Mouse (Mus musculus) cortical plate, adult 2 months (tissue): ENCODE measurements at regions not wholly inside any gene's neighbourhood (a gene's known extent, or its start where the extent isn't known, plus 50 kb on each side); places are given as distances from the start of the nearest gene placed in this dataset.

Experiments
- H3K27ac ChIP-seq: fragments of 200-500 bp; 2 replicates; pipeline ENCODE4 v1.5.1; 2012; ENCODE audit warnings: low read length, control low read depth, inconsistent platforms; ENCODE audit not compliant: insufficient read depth
- H3K4me1 ChIP-seq: fragments of 200-500 bp; 2 replicates; pipeline ENCODE4 v1.6.1; 2011; ENCODE audit warnings: low read length; ENCODE audit not compliant: control insufficient read depth, insufficient read depth
- H3K4me3 ChIP-seq: fragments of 200-500 bp; 2 replicates; pipeline ENCODE4 v1.5.1; 2011; ENCODE audit warnings: mild to moderate bottlenecking, low read length, control low read depth; ENCODE audit not compliant: insufficient read depth
- CTCF ChIP-seq: fragments of 200-500 bp; IDR thresholded peaks from 2 replicates; pipeline ENCODE4 v1.5.1; 2011; ENCODE audit warnings: mild to moderate bottlenecking, control low read depth, low read length; ENCODE audit not compliant: insufficient read depth; ENCODE audit errors: extremely low read depth
- POLR2A ChIP-seq: fragments of 200-500 bp; IDR thresholded peaks from 2 replicates; pipeline ENCODE4 v1.6.1; 2011; ENCODE audit warnings: mild to moderate bottlenecking, low read length, control low read depth; ENCODE audit not compliant: insufficient read depth; ENCODE audit errors: extremely low read depth

- no peaks in the 10 kb centered on the region for H3K4me1 ChIP-seq
- no peak for TF ChIP-seq POLR2A
- no peak for TF ChIP-seq CTCF
- no peak overlapping the region for H3K27ac ChIP-seq
- H3K4me3 ChIP-seq: no peak overlapping the region
These were observed 1248.4 kb downstream of the Hace1 start for GRCm38 (mm10) chr10:46826012-46826411.

GRCm38 (mm10) chr10:46826639-46827038, 1249.0 kb downstream of the Hace1 start:
- H3K4me3 ChIP-seq: no peak overlapping the region
- no peak overlapping the region for H3K27ac ChIP-seq
- no peak for TF ChIP-seq POLR2A
- TF ChIP-seq CTCF: no peak
- no peaks in the 10 kb centered on the region for H3K4me1 ChIP-seq

GRCm38 (mm10) chr10:46827109-46827812, 1249.6 kb downstream of the Hace1 start:
- no peak overlapping the region for H3K4me3 ChIP-seq
- H3K4me1 ChIP-seq: no peaks in the 10 kb centered on the region
- TF ChIP-seq CTCF: no peak
- TF ChIP-seq POLR2A: no peak
- no peak overlapping the region for H3K27ac ChIP-seq

- no peak for TF ChIP-seq POLR2A
- TF ChIP-seq CTCF: no peak
- H3K27ac ChIP-seq: no peak overlapping the region
These were observed 1250.5 kb downstream of the Hace1 start for GRCm38 (mm10) chr10:46828164-46828563.

GRCm38 (mm10) chr10:46845578-46846314, 1268.1 kb downstream of the Hace1 start:
- H3K27ac ChIP-seq: no peak overlapping the region
- TF ChIP-seq POLR2A (no peak), CTCF (no peak)
- no peak overlapping the region for H3K4me3 ChIP-seq
- no peaks in the 10 kb centered on the region for H3K4me1 ChIP-seq

More at GRCm38 (mm10) chr10:46828164-46828563, 1250.5 kb downstream of the Hace1 start:
- Histone ChIP-seq H3K4me3 (no peak overlapping the region), H3K4me1 (no peaks in the 10 kb centered on the region)
